Mouse (Mus musculus) MEL (cell line): ENCODE measurements around the gene Ssh2. TPM values are rescaled to one million over a fixed set of nuclear protein-coding genes. Genes with fewer than 3 reads are reported as not detected.

Experiments
- DNase-seq: peaks from one replicate; pipeline ENCODE4 v3.0.0; 2011; ENCODE audit warnings: low read depth, low spot score
- H3K27ac ChIP-seq: 2 replicates; pipeline ENCODE4 v1.5.1; 2012; ENCODE audit warnings: low read depth, mild to moderate bottlenecking, control low read depth, low read length, moderate library complexity; ENCODE audit not compliant: control insufficient read depth
- H3K27me3 ChIP-seq, 2 experiments: fragments of 150-350 bp in 1 of 2; sonication (generic) in 1 of 2; 2 replicates each; pipeline ENCODE4 v1.6.1; 2012; ENCODE audit warnings: low read length in 2 of 2, mild to moderate bottlenecking in 2 of 2, improper control_type of control experiment in 1 of 2, moderate library complexity in 1 of 2; ENCODE audit not compliant: insufficient read depth in 2 of 2, control insufficient read depth in 1 of 2
- H3K36me3 ChIP-seq, 2 experiments: 2 replicates each; pipeline ENCODE4 v1.6.1; 2012 to 2014; ENCODE audit warnings: low read length in 2 of 2, improper control_type of control experiment in 1 of 2, inconsistent platforms in 1 of 2, mild to moderate bottlenecking in 1 of 2; ENCODE audit not compliant: insufficient read depth in 2 of 2, control insufficient read depth in 1 of 2
- H3K4me1 ChIP-seq, 2 experiments: fragments of 150-350 bp in 1 of 2; sonication (generic) in 1 of 2; 2 replicates each; pipeline ENCODE4 v1.6.1; 2012; ENCODE audit warnings: low read length in 2 of 2, improper control_type of control experiment in 1 of 2, mild to moderate bottlenecking in 1 of 2; ENCODE audit not compliant: insufficient read depth in 2 of 2, control insufficient read depth in 1 of 2
- H3K4me3 ChIP-seq, 2 experiments: fragments of 150-350 bp in 1 of 2; sonication (generic) in 1 of 2; 2 replicates each; pipeline ENCODE4 v1.5.1; 2012; ENCODE audit warnings: low read depth in 2 of 2, low read length in 2 of 2, mild to moderate bottlenecking in 2 of 2, moderate library complexity in 2 of 2, control low read depth in 1 of 2, improper control_type of control experiment in 1 of 2; ENCODE audit not compliant: control insufficient read depth in 1 of 2, insufficient read depth in 1 of 2
- H3K79me2 ChIP-seq: 2 replicates; pipeline ENCODE4 v1.6.1; 2012; ENCODE audit warnings: mild to moderate bottlenecking, low read length, moderate library complexity; ENCODE audit not compliant: control insufficient read depth, poor library complexity, insufficient read depth
- H3K9ac ChIP-seq: 2 replicates; pipeline ENCODE4 v1.6.1; 2012; ENCODE audit warnings: low read depth, mild to moderate bottlenecking, control low read depth, low read length, moderate library complexity; ENCODE audit not compliant: control insufficient read depth, poor library complexity, severe bottlenecking
- H3K9me3 ChIP-seq: fragments of 150-350 bp; sonication (generic); replicated peaks from 2 replicates; pipeline ENCODE4 v1.6.1; 2012; ENCODE audit warnings: mild to moderate bottlenecking, low read length, improper control_type of control experiment, moderate library complexity; ENCODE audit not compliant: insufficient read depth
- CHD2 ChIP-seq: IDR thresholded peaks from 2 replicates; pipeline ENCODE4 v1.6.1; 2011; ENCODE audit warnings: low read length, improper control_type of control experiment
- CTCF ChIP-seq, 3 experiments: IDR thresholded peaks in 2 of 3; conservative IDR thresholded peaks in 1 of 3; 2 replicates each; pipeline ENCODE4 v1.5.1; 2011 to 2012; ENCODE audit warnings: low read length in 3 of 3, low read depth in 2 of 3, mild to moderate bottlenecking in 2 of 3, improper control_type of control experiment in 1 of 3, inconsistent platforms in 1 of 3, mixed read lengths in 1 of 3, moderate library complexity in 1 of 3; ENCODE audit not compliant: control insufficient read depth in 1 of 3, insufficient read depth in 1 of 3, poor library complexity in 1 of 3, severe bottlenecking in 1 of 3
- E2F4 ChIP-seq: IDR thresholded peaks from 2 replicates; pipeline ENCODE4 v1.6.1; 2011; ENCODE audit warnings: low read depth, low read length, improper control_type of control experiment, borderline replicate concordance
- ELF1 ChIP-seq: IDR thresholded peaks from 2 replicates; pipeline ENCODE4 v1.6.1; 2014; ENCODE audit warnings: low read depth, mild to moderate bottlenecking, inconsistent platforms, low read length, improper control_type of control experiment, moderate library complexity
- EP300 ChIP-seq, 2 experiments: IDR thresholded peaks; 2 replicates each; pipeline ENCODE4 v1.6.1; 2011; ENCODE audit warnings: improper control_type of control experiment in 2 of 2, low read length in 2 of 2, low read depth in 1 of 2, mild to moderate bottlenecking in 1 of 2
- HCFC1 ChIP-seq: IDR thresholded peaks from 2 replicates; pipeline ENCODE4 v1.6.1; 2012; ENCODE audit warnings: low read depth, mild to moderate bottlenecking, inconsistent platforms, low read length, improper control_type of control experiment, moderate library complexity
- MAX ChIP-seq: IDR thresholded peaks from 2 replicates; pipeline ENCODE4 v1.6.1; 2011; ENCODE audit warnings: low read length, improper control_type of control experiment
- MAZ ChIP-seq: IDR thresholded peaks from 2 replicates; pipeline ENCODE4 v1.6.1; 2012; ENCODE audit warnings: low read depth, mild to moderate bottlenecking, inconsistent platforms, low read length, improper control_type of control experiment
- MEF2A ChIP-seq: IDR thresholded peaks from 2 replicates; pipeline ENCODE4 v1.6.1; 2014; ENCODE audit warnings: low read depth, mild to moderate bottlenecking, inconsistent platforms, low read length, improper control_type of control experiment; ENCODE audit not compliant: poor library complexity, insufficient replicate concordance, severe bottlenecking; ENCODE audit errors: extremely low read depth
- NELFE ChIP-seq: IDR thresholded peaks from 2 replicates; pipeline ENCODE4 v1.6.1; 2011; ENCODE audit warnings: low read depth, low read length, improper control_type of control experiment
- POLR2A ChIP-seq, 2 experiments: IDR thresholded peaks; 2 replicates each; pipeline ENCODE4 v1.6.1; 2011 to 2012; ENCODE audit warnings: low read length in 2 of 2, mild to moderate bottlenecking in 2 of 2, control low read depth in 1 of 2, improper control_type of control experiment in 1 of 2, low read depth in 1 of 2, moderate library complexity in 1 of 2; ENCODE audit not compliant: control insufficient read depth in 1 of 2, insufficient read depth in 1 of 2, poor library complexity in 1 of 2
- POLR2AphosphoS5 ChIP-seq: IDR thresholded peaks from 2 replicates; pipeline ENCODE4 v1.6.1; 2012; ENCODE audit warnings: low read depth, borderline replicate concordance, mild to moderate bottlenecking, inconsistent platforms, low read length, moderate library complexity, mixed read lengths
- SIN3A ChIP-seq: IDR thresholded peaks from 2 replicates; pipeline ENCODE4 v1.6.1; 2012; ENCODE audit warnings: low read length, improper control_type of control experiment, inconsistent platforms
- UBTF ChIP-seq: IDR thresholded peaks from 2 replicates; pipeline ENCODE4 v1.6.1; 2012; ENCODE audit warnings: low read depth, mild to moderate bottlenecking, inconsistent platforms, low read length, improper control_type of control experiment, moderate library complexity, borderline replicate concordance; ENCODE audit not compliant: insufficient read depth
- USF1 ChIP-seq: IDR thresholded peaks from 2 replicates; pipeline ENCODE4 v1.6.1; 2014; ENCODE audit warnings: low read depth, mild to moderate bottlenecking, inconsistent platforms, low read length, improper control_type of control experiment, moderate library complexity
- USF2 ChIP-seq, 2 experiments: IDR thresholded peaks; 2 replicates each; pipeline ENCODE4 v1.6.1; 2011 to 2012; ENCODE audit warnings: improper control_type of control experiment in 2 of 2, low read length in 2 of 2, borderline replicate concordance in 1 of 2, inconsistent platforms in 1 of 2, low read depth in 1 of 2, mild to moderate bottlenecking in 1 of 2; ENCODE audit not compliant: insufficient read depth in 1 of 2
- ZKSCAN1 ChIP-seq: IDR thresholded peaks from 2 replicates; pipeline ENCODE4 v1.6.1; 2012; ENCODE audit warnings: low read depth, mild to moderate bottlenecking, inconsistent platforms, low read length, improper control_type of control experiment, moderate library complexity
- ZMIZ1 ChIP-seq: IDR thresholded peaks from 2 replicates; pipeline ENCODE4 v1.6.1; 2012; ENCODE audit warnings: low read depth, mild to moderate bottlenecking, inconsistent platforms, low read length, improper control_type of control experiment, moderate library complexity
- ZNF384 ChIP-seq: IDR thresholded peaks from 2 replicates; pipeline ENCODE4 v1.6.1; 2012; ENCODE audit warnings: low read depth, mild to moderate bottlenecking, inconsistent platforms, low read length, improper control_type of control experiment
- polyA plus RNA-seq, 2 experiments: library from polyadenylated mRNA; stranded (reverse) in 1 of 2; unstranded in 1 of 2; fragments of >175 nt in 1 of 2; fragments of >200 nt in 1 of 2; gene quantifications; 2 replicates each; pipeline versions ENCODE4 v1.2.1 to v1.2.4; 2012; ENCODE audit warnings: low replicate concordance in 2 of 2, low read depth in 1 of 2; ENCODE audit not compliant: insufficient read length in 2 of 2, insufficient read depth in 1 of 2, missing spikeins in 1 of 2
- total RNA-seq: library from RNA; depleted of rRNA; stranded (reverse); fragments of 300-350 nt; gene quantifications from 2 replicates; pipeline ENCODE4 v1.2.3, GENCODE M21; 2012

Gene Ssh2
- total and polyA plus RNA-seq, 3 experiments: 6.3 to 29.2 (median 16.5) TPM

GRCm38 (mm10) chr11:77498261-77499139 lies 282.4 kb downstream of the Ssh2 start:
- Histone ChIP-seq H3K27me3 (no peaks in the 10 kb centered on the region), H3K4me3 (no peak overlapping the region), H3K4me1 (peaks cover 0 to 9% of the 10 kb centered on the region in 2 experiments; a peak in 2 of 4 replicates), H3K9ac (no peak overlapping the region), H3K9me3 (no peaks in the 10 kb centered on the region), H3K27ac (no peak overlapping the region), H3K36me3 (peaks cover 1 to 5% of the 10 kb centered on the region in 2 experiments; a peak in 2 of 4 replicates), H3K79me2 (peaks cover 45% of the 10 kb centered on the region)
- TF ChIP-seq MEF2A (no peak), SIN3A (no peak), ELF1 (no peak), POLR2A (IDR thresholded peaks at IDR 0.05; ENCODE audit: control insufficient read depth in 1 of 2, insufficient read depth in 1 of 2, low read depth in 1 of 2, low read length in 2 of 2, poor library complexity in 1 of 2) (no peak), POLR2AphosphoS5 (no peak), ZMIZ1 (no peak), USF1 (no peak), EP300 (IDR thresholded peaks at IDR 0.05; ENCODE audit: low read depth in 1 of 2, low read length in 2 of 2) (no peak), CHD2 (no peak), CTCF (IDR thresholded peaks at IDR 0.05 in 2 of 3, conservative IDR thresholded peaks at IDR 0.05 in 1 of 3; ENCODE audit: control insufficient read depth in 1 of 3, insufficient read depth in 1 of 3, low read depth in 2 of 3, low read length in 3 of 3, poor library complexity in 1 of 3, severe bottlenecking in 1 of 3) (no peak), ZNF384 (no peak), USF2 (IDR thresholded peaks at IDR 0.05; ENCODE audit: borderline replicate concordance in 1 of 2, insufficient read depth in 1 of 2, low read depth in 1 of 2, low read length in 2 of 2) (no peak), ZKSCAN1 (no peak), UBTF (no peak), E2F4 (no peak), NELFE (no peak), MAX (no peak)
- no peak for DNase-seq

- H3K9me3 ChIP-seq: no peaks in the 10 kb centered on the region
- no peak overlapping the region for H3K27ac ChIP-seq
- peaks cover 0 to 7% of the 10 kb centered on the region in 2 experiments; a peak in 2 of 4 replicates for H3K4me1 ChIP-seq
- H3K79me2 ChIP-seq: peaks cover 36% of the 10 kb centered on the region
- H3K36me3 ChIP-seq: peaks cover 1 to 5% of the 10 kb centered on the region in 2 experiments; a peak in 2 of 4 replicates
- no peak overlapping the region for H3K9ac ChIP-seq
- no peak overlapping the region for H3K4me3 ChIP-seq
- no peak for DNase-seq
- TF ChIP-seq MAZ: no peak
- TF ChIP-seq HCFC1: no peak
- H3K27me3 ChIP-seq: no peaks in the 10 kb centered on the region
These were observed 283.3 kb downstream of the Ssh2 start for GRCm38 (mm10) chr11:77499354-77499753.
